Mouse (Mus musculus) CD4-positive helper T cell, adult 2 months (primary cell): ENCODE data around the gene Shroom2.
"Not testable (repeated sequence)": the region's sequence is repeated elsewhere in the genome, so short reads cannot be mapped to it uniquely, and the experiment has no call there.

Experiments
- DNase-seq: peaks from one replicate; pipeline ENCODE4 v3.0.0-alpha.2; 2012; ENCODE audit warnings: low read depth, missing footprints, low spot score

Shroom2 gene

GRCm38 (mm10) chrX:152768891-152769599 is at the start of gene Shroom2:
Gene Shroom2, minus strand, starts transcription at chrX:152769465.
- peak; percentile 1 for DNase-seq

- DNase-seq = no peak
Measured at GRCm38 (mm10) chrX:152818996-152819395, 49.7 kb upstream of the Shroom2 start.

DNA sequence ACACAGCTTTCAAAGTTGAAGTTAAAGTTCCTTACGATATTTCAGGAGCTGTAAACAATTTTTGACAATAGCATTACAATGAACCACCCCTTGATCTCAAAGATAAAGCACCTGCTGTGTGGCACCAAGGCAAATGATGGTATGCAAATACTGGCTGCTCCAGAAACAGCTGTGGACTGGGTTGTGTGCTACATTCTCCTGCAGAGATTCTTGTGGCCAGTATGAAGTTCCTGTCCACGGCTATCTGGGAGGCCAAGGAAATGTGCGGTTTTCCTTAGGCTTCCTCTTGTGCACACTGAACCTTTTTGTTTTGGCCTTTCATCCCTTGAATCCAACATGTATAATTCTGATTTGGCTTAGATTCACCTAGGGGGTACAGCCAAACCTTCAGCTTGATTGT is 44.1 kb upstream of the Shroom2 start:
- no peak for DNase-seq

DNA sequence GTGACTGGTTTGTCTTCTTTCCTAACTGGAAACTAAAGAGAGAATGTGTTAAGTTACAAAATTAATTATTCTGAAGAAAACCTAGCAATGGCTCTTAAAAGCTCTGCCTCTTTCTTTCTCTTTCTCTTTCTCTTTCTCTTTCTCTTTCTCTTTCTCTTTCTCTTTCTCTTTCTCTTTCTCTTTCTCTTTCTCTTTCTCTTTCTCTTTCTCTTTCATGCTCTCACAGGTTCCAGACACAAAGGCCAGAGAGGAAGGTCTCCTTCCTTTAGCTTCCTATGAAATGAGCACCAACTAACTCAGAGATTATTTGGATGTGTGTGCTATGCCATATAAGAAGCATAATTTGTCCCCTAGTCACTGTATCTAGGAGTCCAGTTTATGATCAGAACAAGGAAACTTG is 36.1 kb upstream of the Shroom2 start:
- no peak for DNase-seq

GRCm38 (mm10) chrX:152788611-152789010 is 19.3 kb upstream of the Shroom2 start:
- DNase-seq = no peak

DNA sequence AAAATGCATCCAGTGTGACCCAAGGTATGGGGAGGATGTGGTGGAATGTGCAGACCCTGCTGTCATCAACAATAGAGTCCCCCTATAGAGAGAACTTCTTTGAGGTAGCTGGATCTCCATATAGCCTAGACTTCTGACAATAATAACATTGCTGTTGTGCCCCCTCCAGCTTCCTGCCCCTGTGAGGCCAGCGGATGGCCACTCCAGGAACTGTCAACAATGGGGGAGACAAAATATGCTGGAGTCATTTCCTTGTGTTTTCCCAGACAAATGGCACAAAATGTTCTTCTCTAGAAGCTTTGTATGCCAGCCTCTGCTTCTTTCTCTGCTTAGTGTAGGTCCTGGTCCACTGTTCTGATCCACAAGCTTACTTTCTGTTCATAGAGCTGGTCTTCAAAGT is 18.9 kb upstream of the Shroom2 start:
- no peak for DNase-seq

DNA sequence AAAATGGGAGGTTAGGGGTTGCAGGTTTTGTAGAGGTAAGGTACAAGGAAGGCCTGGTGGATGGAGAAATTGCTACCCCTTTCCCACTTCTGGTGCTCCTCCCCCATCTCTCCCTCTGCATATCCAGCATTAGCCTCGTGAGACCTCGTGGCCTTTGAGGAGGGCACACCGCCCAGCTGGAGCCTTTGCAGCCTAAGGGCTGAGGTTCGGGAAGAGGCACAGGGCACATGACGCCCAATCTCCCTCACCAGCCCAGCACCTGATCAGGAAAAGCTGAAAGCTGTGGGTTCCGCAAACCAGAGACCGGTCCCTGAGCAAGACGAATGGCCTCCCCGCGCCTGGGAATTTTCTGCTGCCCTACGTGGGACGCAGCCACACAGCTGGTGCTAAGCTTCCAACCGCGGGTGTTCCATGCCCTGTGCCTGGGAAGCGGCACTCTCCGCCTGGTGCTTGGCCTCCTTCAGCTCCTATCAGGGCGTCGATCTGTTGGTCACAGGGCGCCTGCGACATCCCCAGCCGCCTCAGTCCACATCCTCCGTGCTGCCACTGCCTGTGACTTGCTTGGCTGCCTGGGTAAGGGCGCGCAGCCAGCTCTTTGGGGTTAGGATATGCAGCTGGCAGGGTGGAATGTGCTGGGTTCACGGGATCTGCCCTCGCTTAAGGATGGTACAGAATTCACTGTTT is 12.6 kb upstream of the Shroom2 start, which contains the start of gene Gpr143:
Gpr143 (plus strand) TSS at position 202 of the 684 bp plus-strand sequence.
- no peak for DNase-seq

DNA sequence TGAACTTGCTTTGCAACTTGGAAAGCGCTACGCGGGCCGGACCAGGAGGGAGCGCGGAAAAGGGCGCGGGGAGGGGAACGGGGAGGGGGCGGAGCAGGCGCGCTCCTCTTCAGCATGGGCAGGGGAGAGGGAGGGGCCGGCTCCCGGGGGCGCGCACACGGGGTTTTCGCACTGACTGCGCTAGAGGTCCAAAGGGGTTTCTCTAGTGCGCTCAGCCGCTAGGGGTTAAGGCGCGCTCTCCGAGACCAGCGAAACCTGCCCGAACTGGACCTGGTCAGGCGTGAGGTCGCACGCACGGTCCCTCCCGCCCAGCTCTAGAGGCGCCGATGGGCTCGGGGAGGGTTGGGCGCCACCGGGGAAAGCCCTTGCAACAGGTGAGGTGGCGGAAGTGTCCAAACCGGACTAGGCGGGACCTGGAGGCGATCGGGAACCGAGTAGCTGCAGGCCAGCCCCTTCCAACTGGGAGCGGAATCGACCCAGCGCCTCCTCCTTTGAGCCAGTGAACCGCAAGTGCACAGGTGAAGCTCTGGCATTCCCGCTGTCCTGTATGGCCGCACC is 414 bp upstream of the Shroom2 start:
- DNase-seq = no peak

GRCm38 (mm10) chrX:152764171-152764570 is 5.1 kb downstream of the Shroom2 start:
- DNase-seq = no peak

DNA sequence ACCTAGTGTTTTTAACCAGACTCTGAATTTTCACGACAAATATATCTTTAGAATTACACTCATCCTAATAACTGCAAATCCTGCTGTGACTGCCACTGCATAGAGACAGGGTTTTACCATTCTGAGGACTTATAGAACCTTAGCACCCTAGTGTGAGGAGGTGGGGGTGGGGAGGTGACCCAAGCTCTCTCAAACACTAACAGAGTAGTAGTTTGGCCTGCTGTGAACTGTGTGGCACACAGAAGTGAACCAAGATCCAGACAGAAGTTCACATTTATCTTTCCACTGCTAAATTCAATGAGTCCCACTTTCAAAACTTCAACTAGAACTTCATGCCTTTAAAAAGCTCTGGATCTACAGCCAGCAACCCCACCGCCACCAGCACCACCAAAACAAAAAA is 6.4 kb downstream of the Shroom2 start:
- DNase-seq = no peak

- DNase-seq = no peak
Measured at GRCm38 (mm10) chrX:152762437-152762836, 6.8 kb downstream of the Shroom2 start.

DNA sequence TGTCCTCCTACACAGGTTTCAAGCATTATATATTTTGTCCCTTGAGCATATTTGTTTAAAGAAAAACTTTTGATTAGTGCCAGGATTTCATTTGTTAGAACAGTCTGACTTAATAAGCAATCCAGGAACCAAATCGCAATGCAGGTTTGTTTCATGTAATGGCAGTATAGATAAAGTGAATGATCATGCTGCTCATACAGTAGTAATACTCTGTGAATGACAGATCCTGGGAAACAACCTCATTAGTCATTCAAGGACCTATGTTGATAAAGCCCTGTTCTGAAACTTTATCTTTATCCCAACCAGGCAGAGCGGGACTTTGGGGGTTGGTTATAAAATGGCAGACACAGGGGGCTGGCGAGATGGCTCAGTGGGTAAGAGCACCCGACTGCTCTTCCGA is 13.0 kb downstream of the Shroom2 start:
- DNase-seq = no peak

DNA sequence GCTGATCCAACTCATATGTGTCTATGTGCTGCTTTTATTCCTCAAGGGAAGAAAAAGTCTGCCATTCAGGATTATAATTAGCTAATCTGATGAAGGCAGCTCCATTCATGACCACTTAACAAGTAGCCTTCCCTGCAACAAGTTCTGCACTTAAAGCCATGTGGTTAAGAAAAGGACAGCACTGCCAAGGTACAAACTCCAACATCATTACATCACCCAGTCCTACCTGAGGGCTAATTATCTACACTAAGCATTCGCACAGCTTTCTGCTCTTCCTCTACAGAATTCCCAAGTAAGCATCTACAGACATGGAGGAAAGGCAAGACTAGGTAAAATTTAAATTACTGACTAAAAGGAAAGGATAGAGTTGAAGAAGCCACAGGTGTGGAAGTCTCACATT is 13.4 kb downstream of the Shroom2 start:
- DNase-seq = no peak

DNA sequence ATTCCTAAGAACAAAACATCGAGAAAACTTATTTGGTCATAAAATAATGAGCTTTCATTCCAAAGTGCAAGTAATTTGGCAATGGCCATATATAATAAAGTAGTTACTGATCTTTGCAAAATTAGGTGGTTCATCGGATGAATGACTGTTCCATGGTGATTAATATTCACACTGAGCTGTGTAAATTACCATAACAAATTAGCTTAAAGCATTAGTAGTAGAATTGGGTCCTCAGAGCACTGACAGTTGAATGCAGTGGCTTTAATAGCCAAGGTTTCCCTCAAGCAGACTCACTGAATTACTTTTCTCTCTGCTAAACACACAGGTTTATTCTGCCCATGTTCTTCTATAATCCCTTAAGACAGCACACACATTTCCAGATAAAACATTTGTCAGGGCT is 23.3 kb downstream of the Shroom2 start:
- DNase-seq = no peak

DNA sequence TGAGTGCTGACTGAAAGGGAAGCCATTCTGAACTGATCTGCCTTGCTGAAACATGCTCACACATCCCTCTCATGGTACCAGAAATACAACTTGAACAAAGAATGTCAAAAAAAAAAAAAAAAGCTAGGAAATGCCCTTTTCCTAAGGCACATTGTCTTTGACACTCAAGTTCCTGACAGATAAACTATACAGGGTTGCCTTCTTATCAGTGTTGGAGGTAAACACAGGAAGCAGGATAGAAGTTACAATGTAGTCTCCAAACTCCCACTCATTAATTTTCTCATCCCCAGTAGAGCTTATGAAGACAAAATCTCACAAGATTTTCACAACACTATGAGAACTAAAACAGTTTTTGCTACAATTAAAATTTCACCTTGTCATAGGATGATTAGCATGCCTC is 25.6 kb downstream of the Shroom2 start:
- no peak for DNase-seq

DNA sequence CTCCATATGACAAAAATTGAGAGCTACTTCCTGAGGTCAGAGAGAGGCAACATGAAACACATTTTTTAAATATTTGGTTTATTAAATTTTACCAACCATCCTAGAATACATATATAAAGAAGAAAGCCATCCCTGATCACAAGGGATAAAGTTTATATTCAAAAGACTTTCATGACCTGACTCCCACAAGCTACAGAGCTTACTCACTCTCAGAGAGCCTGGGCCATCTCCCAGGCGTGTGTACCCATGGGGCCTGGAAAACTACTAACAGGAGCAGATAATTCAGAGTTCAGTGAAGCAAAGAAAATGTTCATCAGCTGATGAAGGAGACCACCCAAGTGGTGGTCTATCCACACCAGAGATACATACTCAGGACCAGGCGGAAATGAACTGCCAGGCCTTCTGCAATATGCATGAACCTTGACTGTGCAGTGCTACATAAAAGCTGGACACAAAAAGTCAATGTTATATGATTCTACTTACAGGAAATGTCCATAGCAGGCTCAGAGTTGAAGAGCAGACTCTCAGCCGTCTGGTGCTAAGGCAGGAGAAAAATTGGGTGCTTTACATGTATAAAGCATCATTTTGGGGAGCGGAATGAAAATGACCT is 30.4 kb downstream of the Shroom2 start:
- DNase-seq = no peak

DNA sequence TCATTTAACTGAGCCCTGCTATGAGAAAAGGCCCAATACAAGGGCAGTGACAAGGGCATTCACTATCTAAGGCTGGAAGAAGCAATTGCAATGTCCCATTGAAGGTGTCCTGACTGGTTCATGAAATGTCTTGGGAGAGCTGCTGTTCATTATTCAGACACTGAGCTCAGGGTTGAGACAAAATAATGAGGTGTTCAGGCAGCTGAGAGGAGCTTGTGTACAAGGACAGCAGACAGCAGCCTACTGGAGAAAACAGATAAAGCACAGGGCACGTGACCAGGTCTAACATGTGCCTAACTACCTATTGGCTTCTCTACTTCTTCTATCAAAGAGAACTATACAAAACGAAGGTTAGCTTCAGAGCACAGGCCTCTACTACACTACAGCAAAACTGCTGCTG is 31.1 kb downstream of the Shroom2 start:
- no peak for DNase-seq

- no peak for DNase-seq
Measured at GRCm38 (mm10) chrX:152735283-152735682, 34.0 kb downstream of the Shroom2 start.

DNA sequence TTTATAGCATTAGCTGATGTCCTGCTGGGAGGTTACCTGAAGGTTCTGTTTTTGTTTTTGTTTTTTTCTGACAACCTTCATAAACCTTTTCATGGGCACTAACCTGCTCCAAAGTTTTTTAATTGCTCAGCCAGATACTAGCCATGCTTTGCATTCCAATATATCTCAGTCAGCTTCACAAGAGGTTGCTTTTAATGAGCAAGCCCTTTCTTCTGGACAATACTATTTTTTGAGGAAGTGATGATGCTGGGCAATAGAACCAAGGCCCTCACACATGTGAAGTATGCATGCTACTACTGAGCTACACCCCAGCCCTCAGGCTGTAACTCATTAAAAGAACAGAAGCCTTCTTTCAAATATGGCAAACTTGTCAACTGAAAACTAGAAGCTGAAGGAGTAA is 52.6 kb downstream of the Shroom2 start:
- no peak for DNase-seq

- not testable (repeated sequence) for DNase-seq
Measured at GRCm38 (mm10) chrX:152710715-152711114, 58.5 kb downstream of the Shroom2 start.

DNA sequence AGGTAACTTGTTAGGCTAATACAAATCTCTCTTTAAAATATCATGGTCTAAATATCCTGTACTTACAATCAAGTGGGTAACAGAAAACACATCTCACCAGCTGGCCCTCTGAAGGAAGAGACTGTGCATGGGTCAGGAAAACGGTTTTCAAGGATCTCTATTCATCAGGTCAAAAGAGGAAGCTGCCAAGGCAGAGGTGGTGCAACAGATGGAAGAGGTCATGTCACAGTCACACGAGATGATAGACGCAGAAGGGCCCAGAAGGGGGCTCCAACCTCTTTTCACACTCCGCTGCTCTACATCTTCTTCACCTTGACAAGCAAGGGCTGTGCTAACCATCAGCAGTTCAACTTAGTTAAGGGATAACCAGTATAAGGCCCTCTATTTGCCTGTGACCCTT is 60.9 kb downstream of the Shroom2 start:
- no peak for DNase-seq

DNA sequence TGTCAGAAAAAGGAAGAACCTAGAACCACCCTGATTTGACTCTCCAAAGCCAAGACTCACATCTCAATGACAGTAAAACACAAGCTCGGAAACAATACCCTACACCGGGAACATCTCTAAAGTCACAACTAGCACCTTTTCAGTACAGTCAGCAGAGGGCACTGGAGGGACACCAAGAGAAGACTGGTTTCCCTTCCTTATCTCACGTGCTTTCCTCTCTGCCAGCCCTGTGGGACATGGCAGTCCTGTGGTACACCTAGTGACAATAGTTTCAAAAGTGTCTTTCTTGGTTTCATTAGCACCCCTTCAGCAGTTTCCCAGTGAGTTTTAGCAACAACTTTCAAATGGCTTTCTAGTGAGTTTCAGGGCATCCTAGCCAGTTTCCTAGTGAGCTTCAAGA is 63.9 kb downstream of the Shroom2 start:
- DNase-seq = no peak

DNA sequence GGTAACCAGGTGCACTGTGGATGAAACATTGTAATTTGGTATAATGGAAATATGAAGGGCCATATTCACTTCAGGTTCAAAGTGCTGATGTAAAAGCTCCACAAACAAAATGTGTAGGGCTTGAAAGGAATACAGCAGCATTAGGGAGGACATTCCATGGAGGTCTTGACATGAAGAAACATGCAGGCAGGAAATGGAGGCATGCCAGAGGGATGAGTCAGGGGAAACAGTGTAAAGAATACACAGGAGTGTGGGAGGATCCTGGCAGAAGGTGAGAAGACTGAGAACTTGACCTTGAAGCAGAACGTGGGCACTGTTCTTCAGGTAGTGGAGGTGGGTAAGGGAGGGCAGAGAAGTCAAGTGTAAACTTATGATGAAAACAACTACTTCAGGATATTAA is 65.6 kb downstream of the Shroom2 start:
- DNase-seq = no peak
